Mouse (Mus musculus): Measurements from ENCODE around the gene Abcc4. TPM values are rescaled to one million over a fixed set of nuclear protein-coding genes. Genes with fewer than 3 reads are reported as not detected.

The Abcc4 gene
- polyA plus RNA-seq, 1 experiment from 2014 or later: 2.8 TPM

- peak overlapping the region; percentile 94 for H3K27ac ChIP-seq
- H3K4me1 ChIP-seq (replicated peaks): peaks cover 50% of the 10 kb centered on the region
- H3K36me3 ChIP-seq: no peaks in the 10 kb centered on the region
- H3K4me3 ChIP-seq: peak overlapping the region; percentile 66
- no peaks in the 10 kb centered on the region for H3K9me3 ChIP-seq
- WGBS: under 1% methylated on average over 36 of the region's 36 CpGs
- DNase-seq (ENCODE audit: low spot score): peak; percentile 81
- peaks cover 91% of the 10 kb centered on the region for H3K27me3 ChIP-seq (ENCODE audit: insufficient read depth, poor library complexity, severe bottlenecking)
Observed at GRCm38 (mm10) chr14:118437156-118437931, 268.7 kb downstream of the Abcc4 start.

- Histone ChIP-seq H3K27me3 (ENCODE audit: insufficient read depth, poor library complexity, severe bottlenecking) (peaks cover 90% of the 10 kb centered on the region), H3K27ac (peak overlapping the region; percentile 94), H3K36me3 (no peaks in the 10 kb centered on the region), H3K4me3 (peak overlapping the region; percentile 66), H3K4me1 (replicated peaks) (peaks cover 50% of the 10 kb centered on the region), H3K9me3 (no peaks in the 10 kb centered on the region)
- WGBS: under 1% methylated on average over 31 of the region's 31 CpGs
- DNase-seq (ENCODE audit: low spot score): no peak
Observed at GRCm38 (mm10) chr14:118436791-118437155, 269.2 kb downstream of the Abcc4 start.

- Histone ChIP-seq H3K27ac (0 out of 2 replicates have a peak overlapping the region, but pooled peaks have one; percentile 2), H3K36me3 (no peaks in the 10 kb centered on the region), H3K9me3 (no peaks in the 10 kb centered on the region), H3K27me3 (ENCODE audit: insufficient read depth, poor library complexity, severe bottlenecking) (peaks cover 87% of the 10 kb centered on the region), H3K4me3 (peak overlapping the region; percentile 66), H3K4me1 (replicated peaks) (peaks cover 50% of the 10 kb centered on the region)
- no peak for DNase-seq (ENCODE audit: low spot score)
- WGBS: 20% methylated on average over 12 of the region's 12 CpGs
Observed at GRCm38 (mm10) chr14:118435676-118436330, 270.2 kb downstream of the Abcc4 start.

- no peaks in the 10 kb centered on the region for H3K9me3 ChIP-seq
- peaks cover 50% of the 10 kb centered on the region for H3K4me1 ChIP-seq (replicated peaks)
- no peak overlapping the region for H3K27ac ChIP-seq
- no peak overlapping the region for H3K4me3 ChIP-seq
- 68% methylated on average over 4 of the region's 4 CpGs for WGBS
- H3K27me3 ChIP-seq (ENCODE audit: insufficient read depth, poor library complexity, severe bottlenecking): peaks cover 84% of the 10 kb centered on the region
- H3K36me3 ChIP-seq: no peaks in the 10 kb centered on the region
- DNase-seq (ENCODE audit: low spot score): no peak
Observed at GRCm38 (mm10) chr14:118434842-118435241, 271.2 kb downstream of the Abcc4 start.

- H3K27ac ChIP-seq: 0 out of 2 replicates have a peak overlapping the region, but pooled peaks have one; percentile 56
- H3K27me3 ChIP-seq (ENCODE audit: insufficient read depth, poor library complexity, severe bottlenecking): peaks cover 74% of the 10 kb centered on the region
- H3K4me3 ChIP-seq: no peak overlapping the region
- H3K4me1 ChIP-seq (replicated peaks): peaks cover 50% of the 10 kb centered on the region
- WGBS: 26% methylated on average over 6 of the region's 6 CpGs
- H3K9me3 ChIP-seq: no peaks in the 10 kb centered on the region
- DNase-seq (ENCODE audit: low spot score): no peak
- no peaks in the 10 kb centered on the region for H3K36me3 ChIP-seq
Observed at GRCm38 (mm10) chr14:118433848-118434247, 272.2 kb downstream of the Abcc4 start.

Other genes starting within 250 kb of the Abcc4 start
- 0.56 and 0.75 TPM in 2 replicates for gene Cldn10, start 81.7 kb upstream of the Abcc4 start, polyA plus RNA-seq (2016; fragmentation: Nextera tagmentation; extraction: Ambion mirVana)
- 16.4 and 19.7 TPM in 2 replicates for gene Dzip1, start 219.2 kb upstream of the Abcc4 start, polyA plus RNA-seq (2016; fragmentation: Nextera tagmentation; extraction: Ambion mirVana)
- gene Dnajc3, start 231.8 kb upstream of the Abcc4 start, polyA plus RNA-seq (2016; fragmentation: Nextera tagmentation; extraction: Ambion mirVana): 25.4 and 33.1 TPM in 2 replicates

Data from hindbrain, embryonic 10.5 days (tissue).